Mouse (Mus musculus): ENCODE results near the gene Uqcr10.

- TF ChIP-seq POLR2A (IDR thresholded peaks at IDR 0.05; ENCODE audit: borderline replicate concordance, extremely low read depth, low read depth, low read length) (no peak), CTCF (IDR thresholded peaks at IDR 0.05; ENCODE audit: insufficient read depth, low read length) (no peak)
Measured at GRCm38 (mm10) chr11:4716530-4717236, 12.5 kb upstream of the Uqcr10 start.
